Mouse (Mus musculus): ENCODE data around the gene Zbed3.

- no peak for TF ChIP-seq CTCF (IDR thresholded peaks at IDR 0.05; ENCODE audit: insufficient read depth, low read length)
- TF ChIP-seq POLR2A (IDR thresholded peaks at IDR 0.05; ENCODE audit: borderline replicate concordance, extremely low read depth, low read depth, low read length), result no peak
Observed at GRCm38 (mm10) chr13:95307100-95307655, 16.2 kb upstream of the Zbed3 start.
